Mouse (Mus musculus): ENCODE results near the gene Gm16181.

The Gm16181 gene

DNA sequence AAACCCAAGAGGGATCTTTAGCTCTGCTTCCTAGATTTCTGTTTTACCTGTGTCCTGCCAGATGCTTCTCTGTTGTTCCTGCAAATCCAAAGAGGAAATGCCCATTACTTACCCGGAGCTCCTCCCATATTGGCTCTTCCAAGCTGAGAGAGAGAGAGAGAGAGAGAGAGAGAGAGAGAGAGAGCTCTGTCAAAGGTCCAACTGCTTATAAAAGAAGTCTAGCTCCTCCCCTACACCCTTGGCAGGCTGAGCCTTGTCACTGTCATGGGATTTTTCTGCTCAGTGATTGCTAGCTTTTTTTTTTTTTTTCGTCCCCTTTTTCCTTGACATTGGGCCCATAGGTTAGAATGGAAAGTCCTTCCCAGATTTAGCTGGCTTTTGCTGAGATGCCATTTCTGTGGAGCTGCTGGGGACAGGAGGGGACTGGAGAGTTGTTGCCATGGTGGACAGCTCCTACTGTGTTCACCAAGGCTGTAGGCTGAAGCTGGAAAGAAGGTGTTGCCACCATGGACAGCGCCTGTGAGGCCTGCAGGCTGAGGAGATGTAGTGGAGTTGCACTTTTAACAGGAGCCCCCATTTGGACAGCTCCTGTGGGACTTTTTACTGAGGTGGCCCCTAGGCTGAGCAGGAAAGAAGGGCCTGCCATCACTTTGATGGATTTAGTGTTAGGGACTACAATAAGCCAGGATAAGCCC, 49.2 kb downstream of the Gm16181 start:
- TF ChIP-seq NANOG (IDR thresholded peaks at IDR 0.05; ENCODE audit: borderline replicate concordance, low read length) (no peak), POU5F1 (IDR thresholded peaks at IDR 0.05; ENCODE audit: borderline replicate concordance, low read length) (no peak), CTCF (conservative IDR thresholded peaks at IDR 0.05; ENCODE audit: low read length) (no peak)
- H3K4me1 ChIP-seq (replicated peaks; ENCODE audit: low read depth, low read length) = no peaks in the 10 kb centered on the region

DNA sequence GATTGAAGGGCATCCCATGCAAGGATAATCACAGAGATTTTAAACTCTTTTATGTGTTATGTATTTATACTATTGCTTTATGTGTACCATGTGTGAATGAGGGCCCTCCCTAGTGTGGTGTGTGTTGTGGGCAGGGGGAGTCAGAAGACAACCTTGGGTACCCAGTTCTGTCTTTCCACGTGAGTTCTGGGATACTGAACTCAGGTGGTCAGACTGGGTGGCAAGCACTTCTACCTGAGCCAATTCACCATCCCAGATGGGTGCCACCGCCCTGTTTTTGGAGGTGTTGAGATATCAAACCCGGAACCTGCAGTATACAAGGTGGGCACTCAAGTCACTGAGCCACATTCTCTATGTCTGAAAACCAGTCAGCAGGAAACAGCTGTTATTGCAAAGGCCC, 51.6 kb downstream of the Gm16181 start:
- H3K36me3 ChIP-seq (ENCODE audit: insufficient read depth, low read length) = no peaks in the 10 kb centered on the region
- H3K4me3 ChIP-seq (replicated peaks; ENCODE audit: low read length) = no peak overlapping the region
- H3K27me3 ChIP-seq (ENCODE audit: insufficient read depth, low read length) = peaks cover 20% of the 10 kb centered on the region
- no peak for TF ChIP-seq NANOG (IDR thresholded peaks at IDR 0.05; ENCODE audit: borderline replicate concordance, low read length)
- TF ChIP-seq CTCF (conservative IDR thresholded peaks at IDR 0.05; ENCODE audit: low read length) = no peak
- TF ChIP-seq POU5F1 (IDR thresholded peaks at IDR 0.05; ENCODE audit: borderline replicate concordance, low read length) = no peak
- no peaks in the 10 kb centered on the region for H3K9me3 ChIP-seq (ENCODE audit: low read length)
- H3K4me1 ChIP-seq (replicated peaks; ENCODE audit: low read depth, low read length) = peaks cover 13% of the 10 kb centered on the region

More for the DNA sequence above, 49.2 kb downstream of the Gm16181 start:
- H3K4me3 ChIP-seq (replicated peaks; ENCODE audit: low read length) = no peak overlapping the region
- no peaks in the 10 kb centered on the region for H3K36me3 ChIP-seq (ENCODE audit: insufficient read depth, low read length)
- no peaks in the 10 kb centered on the region for H3K9me3 ChIP-seq (ENCODE audit: low read length)
- H3K27me3 ChIP-seq (ENCODE audit: insufficient read depth, low read length) = peaks cover 35% of the 10 kb centered on the region

Data from E14TG2a.4 (cell line).